Mouse (Mus musculus) erythroblast, embryonic 14.5 days (primary cell): Measurements from ENCODE around the gene Gm6803.
"Not testable (repeated sequence)": the region's sequence is repeated elsewhere in the genome, so short reads cannot be mapped to it uniquely, and the experiment has no call there.

Source experiments
- GATA1 ChIP-seq: IDR thresholded peaks from 2 replicates; pipeline ENCODE4 v1.6.1; 2012; ENCODE audit warnings: low read length, inconsistent platforms, mixed read lengths
- TAL1 ChIP-seq: IDR thresholded peaks from 3 replicates; pipeline ENCODE4 v1.6.1; 2012; ENCODE audit warnings: low read length, inconsistent platforms, mixed read lengths

GRCm38 (mm10) chr12:88004118-88004517 is 14.5 kb downstream of the Gm6803 start:
- TF ChIP-seq GATA1, TAL1: not testable (repeated sequence)
